Mouse (Mus musculus): ENCODE data around the gene Ttc26.

- no peak for TF ChIP-seq CTCF (IDR thresholded peaks at IDR 0.05; ENCODE audit: low read depth, low read length)
- no peak for TF ChIP-seq POLR2A (IDR thresholded peaks at IDR 0.05; ENCODE audit: extremely low read depth, insufficient read depth, low read length)
Observed at GRCm38 (mm10) chr6:38434055-38435023, 53.1 kb downstream of the Ttc26 start.
